8 mouse cellular contexts compared by ENCODE assay signal in genomic region chrX:123102806-123103205, GRCm38 (mm10). TPM values are rescaled to one million over a fixed set of nuclear protein-coding genes. Genes with fewer than 3 reads are reported as not detected.
A peak's percentile ranks its signal among the peaks of the same experiment; 100 is the strongest.
DNase-seq lines count a peak whose midpoint lies in the region; ATAC-seq and TF ChIP-seq lines count a peak whose summit lies in the region.
"Not testable (repeated sequence)": the region's sequence is repeated elsewhere in the genome, so short reads cannot be mapped to it uniquely, and the experiment has no call there.

No protein-coding gene starts in this region.

- H3K4me2 ChIP-seq in forebrain, embryonic 16.5 days (ENCODE audit: low read length) = peak overlapping the region; percentile 23; the same call in 1 of the 2 replicates
- H3K4me2 ChIP-seq in hindbrain, embryonic 12.5 days (replicated peaks) = peak overlapping the region; percentile 45; the same call in 1 of the 2 replicates
- peak overlapping the region; percentile 47 for H3K4me2 ChIP-seq in kidney, postnatal 0 days (ENCODE audit: low read length)
- H3K4me2 ChIP-seq in liver, embryonic 13.5 days = peak overlapping the region; percentile 63

- H3K79me2 ChIP-seq in MEL (ENCODE audit: control insufficient read depth, insufficient read depth, low read length, poor library complexity) = not testable (repeated sequence)

- H3K27me3 ChIP-seq in MEL (ENCODE audit: control insufficient read depth in 1 of 2, insufficient read depth in 2 of 2, low read length in 2 of 2); forebrain, embryonic 16.5 days (replicated peaks; ENCODE audit: control insufficient read depth, insufficient read depth, low read length); hindbrain, embryonic 12.5 days; kidney, postnatal 0 days (ENCODE audit: insufficient read depth, low read length); liver, embryonic 13.5 days; midbrain, embryonic 10.5 days (ENCODE audit: low read depth, poor library complexity, severe bottlenecking): not testable (repeated sequence)

- DNase-seq in MEL (ENCODE audit: low read depth, low spot score); liver, embryonic 13.5 days; midbrain, embryonic 10.5 days (ENCODE audit: low spot score): not testable (repeated sequence)
- DNase-seq in embryo, embryonic 11 days = peak; percentile 39
- DNase-seq in kidney, postnatal 0 days (ENCODE audit: low spot score) = peak; percentile 14
- DNase-seq in right cerebral cortex, postnatal 4 days = peak; percentile 5

- peak overlapping the region; percentile 94 for H3K27ac ChIP-seq in MEL (ENCODE audit: control insufficient read depth, low read depth, low read length)
- H3K27ac ChIP-seq in forebrain, embryonic 16.5 days (ENCODE audit: low read length) = peak overlapping the region; percentile 96
- H3K27ac ChIP-seq in hindbrain, embryonic 12.5 days = peak overlapping the region; percentile 95
- peak overlapping the region; percentile 81 for H3K27ac ChIP-seq in kidney, postnatal 0 days
- peak overlapping the region; percentile 34; the same call in 1 of the 2 replicates for H3K27ac ChIP-seq in liver, embryonic 13.5 days
- peak overlapping the region; percentile 92 for H3K27ac ChIP-seq in midbrain, embryonic 10.5 days (replicated peaks)

- H3K4me3 ChIP-seq in MEL (ENCODE audit: control insufficient read depth in 1 of 2, insufficient read depth in 1 of 2, low read depth in 2 of 2, low read length in 2 of 2) = peak overlapping the region; percentile 70 to 80
- H3K4me3 ChIP-seq in forebrain, embryonic 16.5 days (replicated peaks; ENCODE audit: low read length) = peak overlapping the region; percentile 61
- H3K4me3 ChIP-seq in hindbrain, embryonic 12.5 days = peak overlapping the region; percentile 53
- H3K4me3 ChIP-seq in kidney, postnatal 0 days (replicated peaks; ENCODE audit: low read depth, low read length) = peak overlapping the region; percentile 54
- H3K4me3 ChIP-seq in liver, embryonic 13.5 days (replicated peaks) = peak overlapping the region; percentile 71
- H3K4me3 ChIP-seq in midbrain, embryonic 10.5 days = peak overlapping the region; percentile 63

- TF ChIP-seq RAD21 in MEL (IDR thresholded peaks at IDR 0.05; ENCODE audit: low read depth, low read length) = not testable (repeated sequence)

- 6% methylated on average over 5 of the region's 5 CpGs for WGBS in forebrain, embryonic 16.5 days
- WGBS in hindbrain, embryonic 12.5 days = 18% methylated on average over 5 of the region's 5 CpGs
- 24% methylated on average over 5 of the region's 5 CpGs for WGBS in kidney, postnatal 0 days
- 20% methylated on average over 5 of the region's 5 CpGs for WGBS in liver, embryonic 13.5 days (ENCODE audit: insufficient replicate concordance)
- 16% methylated on average over 5 of the region's 5 CpGs for WGBS in midbrain, embryonic 10.5 days

- peak overlapping the region; percentile 83 for H3K9ac ChIP-seq in MEL (ENCODE audit: control insufficient read depth, low read depth, low read length, poor library complexity, severe bottlenecking)
- peak overlapping the region; percentile 78 for H3K9ac ChIP-seq in forebrain, embryonic 16.5 days (replicated peaks; ENCODE audit: low read depth, low read length)
- H3K9ac ChIP-seq in hindbrain, embryonic 12.5 days = peak overlapping the region; percentile 24; the same call in 1 of the 2 replicates
- not testable (repeated sequence) for H3K9ac ChIP-seq in kidney, postnatal 0 days (ENCODE audit: low read depth, low read length)
- H3K9ac ChIP-seq in liver, embryonic 13.5 days = peak overlapping the region; percentile 29; the same call in 1 of the 2 replicates

- TF ChIP-seq POLR2A in MEL (IDR thresholded peaks at IDR 0.05; ENCODE audit: control insufficient read depth in 1 of 2, insufficient read depth in 1 of 2, low read depth in 1 of 2, low read length in 2 of 2, poor library complexity in 1 of 2) = not testable (repeated sequence)

- TF ChIP-seq CTCF in MEL (IDR thresholded peaks at IDR 0.05 in 2 of 3, conservative IDR thresholded peaks at IDR 0.05 in 1 of 3; ENCODE audit: control insufficient read depth in 1 of 3, insufficient read depth in 1 of 3, low read depth in 2 of 3, low read length in 3 of 3, poor library complexity in 1 of 3, severe bottlenecking in 1 of 3); kidney, postnatal 0 days (IDR thresholded peaks at IDR 0.05; ENCODE audit: low read depth): not testable (repeated sequence)

- peak; percentile 49 for ATAC-seq in forebrain, embryonic 16.5 days
- peak; percentile 46; the same call in 1 of the 2 replicates for ATAC-seq in hindbrain, embryonic 12.5 days (ENCODE audit: low FRiP score)
- ATAC-seq in kidney, postnatal 0 days (replicated peaks; ENCODE audit: low FRiP score, low read depth); liver, embryonic 13.5 days (ENCODE audit: low read depth): not testable (repeated sequence)

- not testable (repeated sequence) for H3K36me3 ChIP-seq in MEL (ENCODE audit: control insufficient read depth in 1 of 2, insufficient read depth in 2 of 2, low read length in 2 of 2); forebrain, embryonic 16.5 days (ENCODE audit: control insufficient read depth, insufficient read depth); hindbrain, embryonic 12.5 days; kidney, postnatal 0 days (ENCODE audit: insufficient read depth, low read length); liver, embryonic 13.5 days; midbrain, embryonic 10.5 days

- TF ChIP-seq EP300 in MEL (IDR thresholded peaks at IDR 0.05; ENCODE audit: low read depth in 1 of 2, low read length in 2 of 2) = not testable (repeated sequence)

- H3K9me3 ChIP-seq in MEL (replicated peaks; ENCODE audit: insufficient read depth, low read length); forebrain, embryonic 16.5 days (ENCODE audit: control insufficient read depth, low read length); hindbrain, embryonic 12.5 days (replicated peaks); kidney, postnatal 0 days (replicated peaks; ENCODE audit: low read length); liver, embryonic 13.5 days (replicated peaks); midbrain, embryonic 10.5 days (replicated peaks): not testable (repeated sequence)

- H3K4me1 ChIP-seq in MEL (ENCODE audit: control insufficient read depth in 1 of 2, insufficient read depth in 2 of 2, low read length in 2 of 2); forebrain, embryonic 16.5 days (replicated peaks; ENCODE audit: control insufficient read depth, insufficient read depth, low read length); hindbrain, embryonic 12.5 days; kidney, postnatal 0 days (replicated peaks; ENCODE audit: insufficient read depth, low read length); liver, embryonic 13.5 days (replicated peaks); midbrain, embryonic 10.5 days: not testable (repeated sequence)

TF ChIP-seq in MEL, 35 proteins besides CTCF, POLR2A, EP300 and RAD21:
- TF ChIP-seq HCFC1 (IDR thresholded peaks at IDR 0.05; ENCODE audit: low read depth, low read length) = 0 out of 2 replicates have a peak, but pooled peaks have one; percentile 2

RNA-seq across cellular contexts. Expression of gene Cldn34c1, which starts 0.5 kb away (rescaled TPM):
- 3.1 and 3.6 TPM in 2 replicates for total RNA-seq in MEL (2012; rRNA removed)
- 1 to 10 TPM in 1 of 2 experiments, not detected in 1; 6.8 TPM for polyA plus RNA-seq in MEL (2012; ENCODE audit: insufficient read depth in 1 of 2, insufficient read length in 2 of 2, low read depth in 1 of 2, low replicate concordance in 2 of 2, missing spikeins in 1 of 2)
- 30.3 and 35.7 TPM in 2 replicates for polyA plus RNA-seq in forebrain, embryonic 16.5 days (2015; fragmentation: Nextera tagmentation; extraction: Ambion mirVana)
- polyA plus RNA-seq in hindbrain, embryonic 12.5 days (2016; fragmentation: Nextera tagmentation; extraction: Ambion mirVana) = 36.8 and 38.5 TPM in 2 replicates
- polyA plus RNA-seq in kidney, postnatal 0 days (2015; fragmentation: Nextera tagmentation; extraction: Ambion mirVana) = 11.8 and 14.2 TPM in 2 replicates
- polyA plus RNA-seq in liver, embryonic 13.5 days (2015; fragmentation: Nextera tagmentation; extraction: Ambion mirVana) = 5.2 and 6.2 TPM in 2 replicates
- 16.8 and 21.5 TPM in 2 replicates for polyA plus RNA-seq in midbrain, embryonic 10.5 days (2016; fragmentation: Nextera tagmentation; extraction: Ambion mirVana)

Comparison
In these comparisons a context has a peak if more than half of its experiments do, and no peak if none do; other contexts are left out.
1. H3K27ac ChIP-seq: peak in every context shown above with its lines; median percentile 96 in forebrain, embryonic 16.5 days; 95 in hindbrain, embryonic 12.5 days; 94 in MEL; 92 in midbrain, embryonic 10.5 days; 81 in kidney, postnatal 0 days; 34 in liver, embryonic 13.5 days.